Mouse (Mus musculus): Measurements from ENCODE around the gene Gm11042.

The Gm11042 gene

GRCm38 (mm10) chr12:74316344-74316973 lies at the start of gene Gm11042:
Gene Gm11042, minus strand, starts transcription at chr12:74316394.
- no peak for DNase-seq (ENCODE audit: low spot score in 2 of 2)

GRCm38 (mm10) chr12:74364477-74364876 lies 48.3 kb upstream of the Gm11042 start:
- no peak for DNase-seq (ENCODE audit: low spot score in 2 of 2)

GRCm38 (mm10) chr12:74363076-74363475 lies 46.9 kb upstream of the Gm11042 start:
- DNase-seq (ENCODE audit: low spot score in 2 of 2) = no peak

DNA sequence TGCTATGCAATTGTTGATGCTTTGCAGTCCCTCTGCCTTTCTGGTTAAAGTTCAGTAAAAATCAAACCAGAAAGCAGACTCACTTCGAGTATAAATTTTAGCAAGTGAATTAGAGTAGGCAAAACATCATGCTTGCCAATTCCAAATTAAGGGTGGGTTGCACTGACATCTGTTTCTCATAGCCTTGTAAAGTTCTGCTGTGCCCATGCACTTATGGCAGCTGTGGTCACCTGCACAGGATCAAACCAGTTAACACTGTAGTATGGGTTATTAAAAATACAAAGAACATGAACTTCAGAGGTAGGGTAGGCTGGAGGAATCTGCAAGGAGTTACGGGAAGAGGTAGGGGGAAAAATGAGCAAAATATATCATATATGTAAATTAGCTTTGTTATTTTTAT lies 46.3 kb upstream of the Gm11042 start:
- DNase-seq (ENCODE audit: low spot score in 2 of 2) = no peak

- no peak for DNase-seq (ENCODE audit: low spot score in 2 of 2)
These were observed 43.6 kb upstream of the Gm11042 start for GRCm38 (mm10) chr12:74359791-74360190.

DNA sequence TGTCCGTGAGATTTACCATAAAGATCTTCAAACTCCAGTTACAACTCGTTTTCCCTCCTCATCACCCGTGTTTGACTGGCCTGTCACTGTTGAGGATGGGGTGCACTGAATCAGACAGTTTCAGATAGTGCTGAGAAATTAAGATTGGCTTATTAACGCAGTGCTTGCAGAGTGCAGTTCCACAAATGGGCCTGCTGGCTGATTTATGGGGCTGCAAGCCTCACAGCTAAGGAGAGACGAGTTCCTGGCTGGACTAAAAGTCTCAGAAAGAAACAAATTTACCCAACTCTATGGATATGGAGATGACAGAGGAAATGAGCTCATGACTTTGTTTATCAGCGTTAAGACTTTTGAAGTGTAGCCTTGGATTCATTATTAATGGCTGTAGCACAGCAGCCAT lies 41.6 kb upstream of the Gm11042 start:
- no peak for DNase-seq (ENCODE audit: low spot score in 2 of 2)

- no peak for DNase-seq (ENCODE audit: low spot score in 2 of 2)
These were observed 26.5 kb upstream of the Gm11042 start for GRCm38 (mm10) chr12:74342720-74343119.

GRCm38 (mm10) chr12:74340070-74340469 lies 23.9 kb upstream of the Gm11042 start:
- no peak for DNase-seq (ENCODE audit: low spot score in 2 of 2)

- DNase-seq (ENCODE audit: low spot score in 2 of 2) = no peak
These were observed 17.5 kb upstream of the Gm11042 start for GRCm38 (mm10) chr12:74333706-74334105.

DNA sequence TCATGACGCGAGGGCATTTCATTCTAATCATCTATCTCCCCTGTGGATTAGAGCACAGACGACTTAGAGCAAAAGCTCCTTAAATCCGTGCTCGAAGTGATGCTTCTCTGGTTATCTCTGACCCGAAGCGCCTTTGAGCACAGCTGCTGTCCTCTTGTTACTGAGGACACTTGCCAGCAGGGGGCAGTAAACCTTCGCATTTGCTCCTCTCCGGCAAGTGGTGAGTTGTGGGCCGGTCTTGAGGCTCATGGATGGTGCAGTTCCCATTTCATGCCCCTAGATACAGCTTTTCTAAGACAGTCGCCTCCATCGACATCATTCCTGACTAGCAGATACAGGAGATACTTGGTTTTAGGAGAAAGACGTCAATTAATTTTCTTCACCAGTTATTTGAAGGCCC lies 16.8 kb upstream of the Gm11042 start:
- peak; percentile 37 to 67 for DNase-seq (ENCODE audit: low spot score in 2 of 2)

DNA sequence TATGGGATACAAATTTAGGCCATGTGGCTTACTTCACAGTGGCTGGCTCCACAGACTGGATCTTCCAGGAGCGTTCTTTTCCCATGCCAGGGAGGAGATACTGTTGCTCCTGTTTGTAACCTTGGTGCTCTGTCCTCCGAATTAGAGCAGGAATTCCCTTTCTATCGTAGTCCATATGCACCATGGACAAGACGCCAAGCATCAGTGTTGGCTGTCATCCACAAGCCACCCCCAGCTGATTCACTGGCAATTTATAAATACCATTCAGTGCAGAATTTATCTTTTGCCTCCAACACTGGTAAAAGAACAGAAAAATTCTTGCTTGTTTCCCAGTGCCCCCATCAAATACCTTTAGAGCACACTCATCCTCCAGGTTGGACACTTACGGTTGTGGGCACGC lies 13.6 kb upstream of the Gm11042 start:
- no peak for DNase-seq (ENCODE audit: low spot score in 2 of 2)

DNA sequence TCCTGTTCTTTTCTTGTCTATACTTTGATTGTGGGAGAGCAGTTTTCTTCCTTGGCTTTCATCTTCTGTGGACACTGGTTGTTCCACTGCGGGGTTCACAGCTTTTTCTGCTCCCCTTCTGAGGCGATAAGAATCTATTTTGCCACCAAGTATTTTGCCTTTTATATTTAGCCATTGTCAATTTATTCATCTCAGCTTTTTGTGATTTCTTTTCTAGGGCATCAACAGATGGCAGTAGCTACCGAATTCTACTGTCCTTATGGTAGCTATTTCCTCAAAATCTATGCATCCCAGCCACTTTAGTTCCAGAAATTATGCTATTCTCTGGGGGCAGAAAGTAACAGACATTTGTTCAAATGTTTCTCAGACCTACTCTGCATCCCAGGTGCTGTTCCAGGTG lies 10.4 kb upstream of the Gm11042 start:
- no peak for DNase-seq (ENCODE audit: low spot score in 2 of 2)

DNA sequence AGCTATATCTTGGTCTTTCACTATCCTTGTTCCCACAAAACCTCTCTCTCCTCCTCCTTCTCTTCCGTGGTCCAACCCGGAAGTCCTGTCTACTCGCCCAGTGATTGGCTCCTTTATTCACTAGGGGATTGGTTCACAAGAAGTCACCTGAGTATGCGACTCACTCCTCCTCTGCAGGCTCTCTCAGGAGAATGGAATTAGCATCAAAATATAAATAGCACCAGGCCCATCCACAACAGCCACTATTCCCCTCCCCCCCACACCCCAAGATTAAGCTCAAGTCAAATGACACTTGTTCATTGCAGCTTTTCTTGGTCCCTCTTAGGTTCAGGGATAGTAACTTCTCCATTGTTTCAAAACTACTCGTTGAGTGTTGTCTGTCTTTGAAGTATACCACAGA lies 5.8 kb upstream of the Gm11042 start:
- DNase-seq (ENCODE audit: low spot score in 2 of 2) = no peak

- peak in 1 of 2 experiments; percentile 71 for DNase-seq (ENCODE audit: low spot score in 2 of 2)
These were observed 4.1 kb upstream of the Gm11042 start for GRCm38 (mm10) chr12:74320318-74320717.

- DNase-seq (ENCODE audit: low spot score in 2 of 2) = peak; percentile 70 to 74
These were observed 980 bp upstream of the Gm11042 start for GRCm38 (mm10) chr12:74316989-74317759.

DNA sequence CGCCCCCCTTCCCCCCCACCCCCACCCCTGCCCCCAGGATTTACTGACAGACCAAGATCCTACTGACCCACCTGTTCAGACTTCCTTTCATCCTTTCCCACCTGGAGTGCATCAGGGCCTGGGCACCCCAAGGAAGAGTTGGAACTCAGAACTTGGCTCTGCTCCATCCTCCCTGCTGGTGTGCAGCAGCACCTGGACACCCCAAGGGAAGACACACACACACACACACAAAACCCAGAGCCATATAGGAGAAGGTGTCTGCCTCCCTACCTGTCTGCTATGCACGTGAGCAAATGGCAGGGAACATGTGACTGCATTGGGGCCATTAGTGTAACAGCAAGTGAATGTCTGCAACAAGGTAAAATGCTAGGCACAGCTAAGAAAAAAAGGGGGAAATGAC lies 973 bp downstream of the Gm11042 start:
- no peak for DNase-seq (ENCODE audit: low spot score in 2 of 2)

GRCm38 (mm10) chr12:74312611-74313010 lies 3.6 kb downstream of the Gm11042 start:
- no peak for DNase-seq (ENCODE audit: low spot score in 2 of 2)

- DNase-seq (ENCODE audit: low spot score in 2 of 2) = no peak
These were observed 12.5 kb downstream of the Gm11042 start for GRCm38 (mm10) chr12:74303418-74304294.

DNA sequence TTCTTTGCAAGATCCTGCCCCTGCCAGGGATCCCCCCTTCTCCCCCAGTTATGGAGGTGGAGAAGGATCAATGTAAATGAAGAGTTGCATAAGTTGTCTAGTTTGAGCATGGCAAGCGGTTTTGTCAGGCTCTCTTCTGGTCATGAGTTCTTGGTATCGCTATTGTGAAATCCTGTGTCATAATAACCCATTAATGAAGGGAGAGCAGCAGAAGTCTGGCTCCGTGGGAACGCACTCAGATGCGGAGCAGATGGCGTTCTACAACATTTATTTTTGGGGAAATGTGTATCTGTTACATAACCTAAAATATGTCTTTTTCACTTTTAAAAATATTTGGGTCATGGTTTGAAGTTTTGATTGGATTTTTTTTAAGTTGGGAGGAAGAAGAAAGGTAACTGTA lies 14.6 kb downstream of the Gm11042 start:
- DNase-seq (ENCODE audit: low spot score in 2 of 2) = no peak

- DNase-seq (ENCODE audit: low spot score in 2 of 2) = no peak
These were observed 19.8 kb downstream of the Gm11042 start for GRCm38 (mm10) chr12:74296374-74296773.

DNA sequence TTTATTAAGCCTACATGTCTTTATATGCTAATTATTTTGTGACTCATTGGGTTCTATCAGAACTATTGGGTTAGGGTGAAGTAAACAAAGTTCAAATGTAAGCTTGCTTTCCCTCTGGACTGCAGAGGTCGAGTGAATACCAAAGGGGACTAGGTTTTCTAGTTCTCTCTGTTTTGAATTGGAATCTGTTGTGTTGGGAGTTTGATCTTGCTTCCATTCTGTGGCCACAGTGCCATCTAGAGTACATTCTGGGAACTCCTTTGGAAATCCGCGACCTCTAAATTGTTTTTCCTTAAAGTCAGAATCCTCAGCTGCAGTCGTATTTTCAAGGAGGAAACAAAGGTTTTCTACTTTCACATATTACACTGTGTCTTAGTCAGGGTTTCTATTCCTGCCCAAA lies 22.6 kb downstream of the Gm11042 start:
- no peak for DNase-seq (ENCODE audit: low spot score in 2 of 2)

DNA sequence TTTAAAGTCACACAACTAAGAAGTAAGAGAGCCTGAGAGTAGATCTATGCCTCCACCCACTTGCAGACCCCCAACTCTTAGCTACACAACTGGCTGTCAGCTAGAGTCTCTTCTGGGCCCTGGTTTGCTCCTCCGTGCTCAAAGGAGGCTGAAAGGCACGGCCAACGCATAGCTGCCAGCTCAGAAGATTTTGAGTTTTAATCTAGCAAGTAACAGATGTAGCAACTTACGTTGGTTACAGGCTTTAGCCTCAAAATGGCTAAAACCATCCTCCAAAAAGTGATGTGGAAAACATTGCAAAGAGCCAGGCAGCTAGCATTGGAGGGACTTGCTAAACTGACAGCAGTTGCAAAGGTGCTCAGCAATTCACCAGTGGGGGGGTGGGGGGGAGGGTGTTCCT lies 25.2 kb downstream of the Gm11042 start:
- no peak for DNase-seq (ENCODE audit: low spot score in 2 of 2)

DNA sequence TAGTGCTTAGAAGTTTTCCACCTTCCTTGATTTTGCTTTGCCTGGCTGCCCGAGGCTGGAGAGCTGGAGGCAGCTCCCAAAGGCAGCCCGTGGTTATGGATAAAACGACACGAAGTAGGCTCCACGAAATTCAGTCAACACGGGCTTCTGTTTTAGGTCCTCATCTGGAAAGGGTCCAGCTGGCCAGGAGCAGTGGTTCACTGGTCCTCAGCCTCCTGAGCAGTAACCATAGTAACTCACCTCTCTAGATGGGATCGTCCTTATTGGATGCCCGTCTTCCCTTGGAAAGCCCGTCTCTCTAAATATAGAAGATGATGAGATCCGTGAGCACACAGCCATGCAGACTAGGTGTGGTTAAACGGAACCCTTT lies 31.5 kb downstream of the Gm11042 start:
- DNase-seq (ENCODE audit: low spot score in 2 of 2) = peak; percentile 51 to 53

Measured in frontal cortex, postnatal 10 days (tissue).